Mouse (Mus musculus) skeletal muscle tissue, adult 2 months (tissue): ENCODE measurements around the gene Adamtsl1.
A peak's percentile ranks its signal among the peaks of the same experiment; 100 is the strongest.

Experiments
- DNase-seq: peaks from one replicate; pipeline ENCODE4 v3.0.0-alpha.2; 2012; ENCODE audit warnings: low read depth, low spot score

Adamtsl1 gene

GRCm38 (mm10) chr4:86189853-86190252 lies 675.9 kb downstream of the Adamtsl1 start:
- DNase-seq = no peak

GRCm38 (mm10) chr4:86191195-86191594 lies 677.2 kb downstream of the Adamtsl1 start:
- DNase-seq = no peak

- no peak for DNase-seq
Measured at GRCm38 (mm10) chr4:86201766-86202165, 687.8 kb downstream of the Adamtsl1 start.

- DNase-seq = peak; percentile 35
Measured at GRCm38 (mm10) chr4:86203288-86203687, 689.3 kb downstream of the Adamtsl1 start.

DNA sequence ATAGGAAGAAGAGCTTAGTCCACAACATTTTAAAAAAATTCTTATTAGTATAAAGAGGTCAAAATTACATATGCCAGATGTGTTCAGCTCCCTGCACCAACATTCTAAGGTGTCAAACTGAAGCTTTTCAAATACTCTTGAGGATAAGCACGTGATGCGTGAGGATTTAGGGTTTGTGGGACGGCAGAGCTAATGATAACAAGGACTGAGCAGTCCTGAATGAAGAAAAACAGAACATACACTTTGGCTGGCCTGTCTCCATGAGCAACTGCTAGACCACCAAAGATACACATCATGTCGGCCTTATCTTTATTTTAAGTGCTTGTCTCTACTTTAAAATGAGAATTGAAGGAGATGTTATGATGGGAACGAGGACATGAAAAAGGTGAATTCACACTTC lies 710.9 kb downstream of the Adamtsl1 start:
- DNase-seq = no peak

DNA sequence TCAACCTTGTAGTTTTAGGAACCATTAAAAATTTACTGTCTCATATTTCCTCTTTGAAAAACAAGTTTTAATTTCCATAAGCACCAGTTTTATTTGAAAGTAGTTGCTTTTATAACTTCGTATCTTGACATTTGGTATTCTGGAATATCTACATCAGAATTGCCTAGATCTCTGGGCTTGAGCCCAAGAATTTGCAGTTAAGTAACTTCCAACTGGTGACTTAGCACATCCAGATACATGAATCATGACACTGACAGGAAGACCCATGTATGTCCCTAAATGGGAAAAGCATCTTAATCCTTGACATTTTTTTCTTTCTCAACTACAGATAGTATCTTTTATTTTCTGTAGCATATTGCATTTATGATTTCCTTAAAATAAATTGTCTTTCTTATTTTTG lies 713.1 kb downstream of the Adamtsl1 start:
- peak; percentile 12 for DNase-seq

GRCm38 (mm10) chr4:86233197-86233596 lies 719.2 kb downstream of the Adamtsl1 start:
- DNase-seq = no peak

GRCm38 (mm10) chr4:86241854-86242424 lies 728.0 kb downstream of the Adamtsl1 start:
- no peak for DNase-seq

- DNase-seq = no peak
Measured at GRCm38 (mm10) chr4:86270085-86270484, 756.1 kb downstream of the Adamtsl1 start.

GRCm38 (mm10) chr4:86273703-86274355 lies 759.9 kb downstream of the Adamtsl1 start:
- DNase-seq = peak; percentile 18

- no peak for DNase-seq
Measured at GRCm38 (mm10) chr4:86274663-86275062, 760.7 kb downstream of the Adamtsl1 start.

DNA sequence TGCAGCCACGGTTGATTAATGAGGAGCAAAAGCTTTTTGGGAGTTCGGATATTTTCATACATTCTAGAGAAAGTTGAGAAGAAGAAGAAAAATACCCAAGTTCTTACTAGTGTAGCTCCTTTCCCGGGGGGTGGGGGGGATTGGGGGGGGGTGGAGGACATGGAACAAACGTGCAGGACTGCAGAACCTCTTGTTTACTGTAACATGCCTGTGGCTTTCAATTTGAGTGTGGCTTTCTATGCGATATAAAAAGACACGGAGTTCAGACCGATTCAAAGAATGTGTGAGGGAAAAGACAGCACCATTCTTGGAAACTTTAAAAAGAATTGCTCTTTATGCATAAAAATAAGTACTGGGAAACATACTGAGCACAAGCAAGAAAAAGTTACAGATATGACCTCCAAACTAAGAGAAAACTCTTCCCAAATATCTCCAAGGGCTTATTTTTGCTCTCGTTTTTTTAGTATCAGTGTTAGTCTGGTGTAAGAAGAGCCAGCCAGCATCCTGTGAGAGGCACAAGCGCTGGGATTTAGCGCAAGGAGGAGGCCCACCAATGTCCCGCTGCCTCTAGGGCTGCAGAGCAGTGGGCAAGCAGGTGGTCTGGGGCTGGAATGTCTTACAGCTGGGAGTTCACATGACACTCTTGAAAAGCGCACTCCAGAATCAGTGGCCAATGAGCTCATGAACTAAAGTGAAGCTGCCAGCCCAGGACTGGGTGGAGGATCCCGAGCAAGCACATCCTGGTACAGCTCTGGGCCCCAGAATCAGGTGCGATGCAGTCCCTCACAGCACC lies 762.2 kb downstream of the Adamtsl1 start:
- DNase-seq = no peak

- DNase-seq = no peak
Measured at GRCm38 (mm10) chr4:86278546-86278945, 764.6 kb downstream of the Adamtsl1 start.

- no peak for DNase-seq
Measured at GRCm38 (mm10) chr4:86286572-86286971, 772.6 kb downstream of the Adamtsl1 start.

- DNase-seq = peak; percentile 59
Measured at GRCm38 (mm10) chr4:86288264-86288663, 774.3 kb downstream of the Adamtsl1 start.

DNA sequence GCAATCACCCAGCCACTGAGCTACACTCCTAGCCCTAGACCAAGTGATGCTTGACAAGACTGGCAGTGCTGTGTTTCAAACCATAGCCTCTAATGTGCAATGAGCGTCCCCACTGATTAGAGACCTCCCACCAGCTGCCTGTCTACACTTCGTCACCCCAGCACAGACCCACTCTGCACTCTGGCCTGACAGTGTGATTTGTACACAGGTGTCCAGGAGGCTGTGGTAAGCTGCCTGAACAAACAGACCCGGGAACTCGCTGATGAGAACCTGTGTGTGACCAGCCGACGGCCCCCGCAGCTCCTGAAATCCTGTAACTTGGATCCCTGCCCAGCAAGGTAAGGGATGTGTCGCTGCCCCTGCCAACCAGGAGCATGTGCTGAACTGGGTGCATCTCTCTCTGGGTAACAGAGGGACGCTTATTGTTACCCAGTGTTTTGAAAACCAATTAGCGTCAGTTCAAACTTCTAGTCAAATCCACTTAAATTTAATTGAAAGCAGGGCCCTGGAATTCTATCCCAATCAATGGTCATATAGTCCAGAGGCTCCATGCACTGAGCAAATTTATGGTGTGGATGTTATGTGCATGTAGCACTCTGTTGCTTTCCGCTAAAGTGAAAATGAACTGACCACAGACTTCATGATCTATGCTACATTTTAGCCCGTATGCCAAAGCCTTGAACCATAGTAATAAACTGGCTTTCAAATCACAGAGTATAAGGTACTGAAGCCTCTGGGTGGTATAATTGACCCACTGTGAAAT lies 775.7 kb downstream of the Adamtsl1 start:
- DNase-seq = no peak

- DNase-seq = no peak
Measured at GRCm38 (mm10) chr4:86294828-86295251, 780.9 kb downstream of the Adamtsl1 start.

GRCm38 (mm10) chr4:86301469-86301868 lies 787.5 kb downstream of the Adamtsl1 start:
- DNase-seq = no peak

DNA sequence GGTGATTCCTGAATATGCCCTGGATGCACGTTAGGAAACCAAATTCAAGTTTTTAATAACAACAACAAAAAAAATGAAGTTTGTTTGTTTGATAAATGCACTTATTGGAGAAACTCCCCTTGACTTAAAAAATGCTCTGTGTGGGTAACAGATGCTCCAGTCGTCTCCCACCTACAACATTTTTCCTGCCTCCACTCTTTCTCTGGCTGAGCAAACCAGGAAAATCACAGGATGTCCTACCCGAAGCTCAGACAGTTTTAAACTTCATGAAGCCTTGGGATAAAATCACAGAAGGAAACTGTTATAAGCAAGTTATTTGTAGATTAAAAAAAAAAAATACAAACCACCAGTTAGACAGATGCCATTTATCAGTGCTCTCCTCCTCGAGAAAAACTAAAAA lies 788.1 kb downstream of the Adamtsl1 start:
- no peak for DNase-seq

- no peak for DNase-seq
Measured at GRCm38 (mm10) chr4:86306753-86307152, 792.8 kb downstream of the Adamtsl1 start.

DNA sequence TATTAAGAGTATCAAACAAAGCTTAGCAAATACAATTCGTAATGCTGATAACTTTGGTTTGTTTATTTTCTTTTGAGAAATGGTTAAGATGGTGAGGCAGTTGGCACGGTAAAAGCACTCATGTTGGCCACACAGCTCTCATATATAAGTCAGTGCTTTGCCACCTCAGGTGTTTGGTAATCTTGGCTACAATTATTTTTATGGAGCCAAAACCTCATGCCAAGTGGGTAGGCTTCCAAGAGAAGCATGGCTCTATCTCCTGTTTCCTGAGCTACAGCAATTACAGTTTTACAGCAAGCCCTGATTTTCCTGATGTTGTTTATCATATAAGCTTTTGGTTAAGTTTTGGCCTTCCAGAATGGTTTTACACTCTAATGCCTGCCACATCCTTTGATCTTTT lies 795.2 kb downstream of the Adamtsl1 start:
- no peak for DNase-seq
